Mouse (Mus musculus) kidney, adult 2 months (tissue): ENCODE data around the gene Cdc20b. TPM values are rescaled to one million over a fixed set of nuclear protein-coding genes. Genes with fewer than 3 reads are reported as not detected.

ENCODE experiments used
- DNase-seq: peaks from one replicate; pipeline ENCODE4 v3.0.0; 2021
- H3K27ac ChIP-seq: fragments of 200-500 bp; 2 replicates; pipeline ENCODE4 v1.5.1; 2012; ENCODE audit warnings: low read depth, low read length, control low read depth, inconsistent platforms; ENCODE audit not compliant: insufficient read depth
- H3K27me3 ChIP-seq: fragments of 200-500 bp; replicated peaks from 2 replicates; pipeline ENCODE4 v1.6.1; 2012; ENCODE audit warnings: mild to moderate bottlenecking, moderate library complexity, low read length, inconsistent platforms; ENCODE audit not compliant: control insufficient read depth, insufficient read depth
- H3K36me3 ChIP-seq: fragments of 200-500 bp; 2 replicates; pipeline ENCODE4 v1.6.1; 2012; ENCODE audit warnings: mild to moderate bottlenecking, moderate library complexity, low read length, inconsistent platforms; ENCODE audit not compliant: control insufficient read depth, insufficient read depth
- H3K4me1 ChIP-seq: fragments of 200-500 bp; 2 replicates; pipeline ENCODE4 v1.6.1; 2011; ENCODE audit warnings: low read length; ENCODE audit not compliant: control insufficient read depth, insufficient read depth
- H3K4me3 ChIP-seq: fragments of 200-500 bp; 2 replicates; pipeline ENCODE4 v1.5.1; 2011; ENCODE audit warnings: mild to moderate bottlenecking, low read depth, low read length, control low read depth; ENCODE audit not compliant: insufficient read depth
- CTCF ChIP-seq: fragments of 200-500 bp; conservative IDR thresholded peaks from 2 replicates; pipeline ENCODE4 v1.5.1; 2011; ENCODE audit warnings: low read depth, mild to moderate bottlenecking, control low read depth, low read length, moderate library complexity, mixed read lengths; ENCODE audit not compliant: insufficient read depth, insufficient read length
- POLR2A ChIP-seq: fragments of 200-500 bp; IDR thresholded peaks from one replicate; pipeline ENCODE4 v1.6.1; 2011; ENCODE audit warnings: low read depth, low read length, control low read depth
- WGBS: fragments of 180-500 bp; shearing (Covaris S2); methylation state at CpG from one replicate; pipeline ENCODE4 v1.1.7; 2018; 5-methylcytosine and 5-hydroxymethylcytosine counted together
- polyA plus RNA-seq: library from polyadenylated mRNA; depleted of rRNA; stranded (reverse); fragments of >200 nt; gene quantifications from 2 replicates; pipeline ENCODE4 v1.2.3, GENCODE M21; 2012

The Cdc20b gene
- polyA plus RNA-seq, 1 experiment: not detected

- peaks cover 3% of the 10 kb centered on the region for H3K27me3 ChIP-seq
- H3K36me3 ChIP-seq: no peaks in the 10 kb centered on the region
- no peak for TF ChIP-seq CTCF
- TF ChIP-seq POLR2A: no peak
- 2% methylated on average over 40 of the region's 40 CpGs for WGBS
- peak overlapping the region; percentile 22; the same call in 1 of the 2 replicates for H3K4me3 ChIP-seq
- H3K27ac ChIP-seq: no peak overlapping the region
- no peaks in the 10 kb centered on the region for H3K4me1 ChIP-seq
- DNase-seq: no peak
Observed at GRCm38 (mm10) chr13:113031792-113032571, 2.9 kb upstream of the Cdc20b start.

GRCm38 (mm10) chr13:113032831-113033230, 2.1 kb upstream of the Cdc20b start:
- H3K36me3 ChIP-seq: no peaks in the 10 kb centered on the region
- TF ChIP-seq CTCF (no peak), POLR2A (no peak)
- H3K27me3 ChIP-seq: peaks cover 3% of the 10 kb centered on the region

GRCm38 (mm10) chr13:113034271-113034886, 532 bp upstream of the Cdc20b start:
- no peak overlapping the region for H3K27ac ChIP-seq
- no peaks in the 10 kb centered on the region for H3K36me3 ChIP-seq
- WGBS: 12% methylated on average over 11 of the region's 11 CpGs
- H3K4me3 ChIP-seq: 0 out of 2 replicates have a peak overlapping the region, but pooled peaks have one; percentile 39
- peaks cover 3% of the 10 kb centered on the region for H3K27me3 ChIP-seq
- DNase-seq: no peak
- TF ChIP-seq CTCF (no peak), POLR2A (no peak)
- H3K4me1 ChIP-seq: no peaks in the 10 kb centered on the region

More at GRCm38 (mm10) chr13:113032831-113033230, 2.1 kb upstream of the Cdc20b start:
- H3K4me1 ChIP-seq: no peaks in the 10 kb centered on the region
- no peak overlapping the region for H3K4me3 ChIP-seq
- no peak overlapping the region for H3K27ac ChIP-seq
- DNase-seq: no peak

GRCm38 (mm10) chr13:113035852-113036251, 941 bp downstream of the Cdc20b start:
- 1% methylated on average over 4 of the region's 4 CpGs for WGBS
- H3K4me3 ChIP-seq: no peak overlapping the region
- DNase-seq: peak; percentile 90
- no peak overlapping the region for H3K27ac ChIP-seq
- peaks cover 3% of the 10 kb centered on the region for H3K27me3 ChIP-seq
- no peaks in the 10 kb centered on the region for H3K36me3 ChIP-seq
- TF ChIP-seq CTCF (peak; percentile 84), POLR2A (no peak)
- H3K4me1 ChIP-seq: no peaks in the 10 kb centered on the region

GRCm38 (mm10) chr13:113044876-113045275, 10.0 kb downstream of the Cdc20b start:
- Histone ChIP-seq H3K36me3 (no peaks in the 10 kb centered on the region), H3K4me3 (peak overlapping the region; percentile 29; the same call in 1 of the 2 replicates), H3K27ac (no peak overlapping the region), H3K27me3 (no peaks in the 10 kb centered on the region), H3K4me1 (no peaks in the 10 kb centered on the region)
- DNase-seq: no peak
- WGBS: 57% methylated on average over 3 of the region's 3 CpGs
- TF ChIP-seq CTCF (no peak), POLR2A (no peak)

- 16% methylated on average over 18 of the region's 18 CpGs for WGBS
- TF ChIP-seq CTCF (no peak), POLR2A (no peak)
- peak overlapping the region; percentile 78 for H3K27ac ChIP-seq
- peak overlapping the region; percentile 64 for H3K4me3 ChIP-seq
- no peaks in the 10 kb centered on the region for H3K4me1 ChIP-seq
- no peaks in the 10 kb centered on the region for H3K27me3 ChIP-seq
- DNase-seq: no peak
- H3K36me3 ChIP-seq: no peaks in the 10 kb centered on the region
Observed at GRCm38 (mm10) chr13:113045458-113046110, 10.7 kb downstream of the Cdc20b start.

GRCm38 (mm10) chr13:113046211-113046883, 11.4 kb downstream of the Cdc20b start, which contains the start of gene Gpx8:
Gpx8 (minus strand) TSS chr13:113046410.
- WGBS: 4% methylated on average over 21 of the region's 21 CpGs
- Histone ChIP-seq H3K27me3 (no peaks in the 10 kb centered on the region), H3K27ac (peak within 1 kb of the TSS; percentile 78), H3K36me3 (no peaks in the 10 kb centered on the region), H3K4me3 (peak within 1 kb of the TSS; percentile 64), H3K4me1 (no peaks in the 10 kb centered on the region)
- peak; percentile 61 for DNase-seq
- TF ChIP-seq CTCF (peak; percentile 49), POLR2A (no peak)
